Mouse (Mus musculus) fibroblast of lung, adult 2 months (primary cell): ENCODE results near the gene Hc.

Experiments used
- DNase-seq: peaks from one replicate; pipeline ENCODE4 v3.0.0-alpha.2; 2011; ENCODE audit warnings: low read depth

Gene Hc

DNA sequence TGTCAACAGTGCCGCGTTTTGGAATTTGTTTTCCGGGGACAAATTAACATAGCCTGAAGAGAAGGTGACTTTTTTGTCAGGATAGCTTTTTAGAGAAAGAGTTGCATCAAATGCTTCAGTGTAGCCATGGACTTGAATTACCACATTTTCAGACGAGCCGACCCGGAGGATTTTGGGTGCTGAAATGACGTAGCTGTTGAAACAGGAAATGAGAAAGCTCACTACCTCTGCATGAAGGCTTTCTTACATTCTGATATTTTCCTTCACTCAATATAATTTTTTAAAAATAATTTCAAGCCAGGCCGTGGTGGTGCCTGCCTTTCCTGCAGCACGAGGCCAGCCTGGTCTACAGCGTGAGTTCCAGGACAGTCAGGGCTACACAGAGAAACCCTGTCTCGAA is 4.0 kb downstream of the Hc start:
- no peak for DNase-seq

DNA sequence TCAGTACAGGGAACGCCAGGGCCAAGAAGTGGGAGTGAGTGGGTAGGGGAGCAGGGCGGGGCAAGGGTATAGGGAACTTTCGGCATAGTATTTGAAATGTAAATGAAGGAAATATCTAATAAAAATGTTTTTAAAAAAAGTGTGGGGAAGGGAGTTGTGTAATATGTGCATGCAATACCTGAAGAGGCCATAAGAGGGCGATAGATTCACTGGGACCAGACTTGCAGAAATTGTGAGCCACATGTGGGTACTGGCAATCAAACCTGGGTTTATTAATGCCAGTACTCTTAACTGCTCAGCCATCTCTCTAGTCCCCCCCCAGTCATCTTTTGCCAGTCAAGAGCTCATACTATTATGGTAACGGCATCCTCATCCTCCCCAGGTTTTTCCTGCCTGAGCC is 12.4 kb downstream of the Hc start:
- DNase-seq, result peak; percentile 17

DNA sequence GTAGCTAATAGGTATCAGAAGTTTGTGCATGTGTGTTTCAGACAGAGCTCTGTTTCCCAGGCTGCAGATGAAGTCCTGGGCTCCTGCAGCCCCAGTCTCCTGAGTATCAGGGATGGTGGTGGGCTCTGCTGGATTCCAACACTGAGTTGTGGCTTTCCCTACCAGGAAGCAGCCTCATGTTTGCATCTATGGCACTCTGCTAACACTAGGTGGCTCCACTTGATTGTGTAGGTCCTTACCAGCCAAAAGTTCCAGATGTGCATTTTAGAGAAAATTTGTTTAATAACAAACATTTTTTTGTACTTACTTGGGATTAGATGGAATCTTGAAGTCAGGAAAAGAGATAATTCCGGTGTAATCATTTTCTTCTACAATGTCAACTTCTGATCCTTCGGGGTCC is 16.3 kb downstream of the Hc start:
- DNase-seq, result no peak

DNA sequence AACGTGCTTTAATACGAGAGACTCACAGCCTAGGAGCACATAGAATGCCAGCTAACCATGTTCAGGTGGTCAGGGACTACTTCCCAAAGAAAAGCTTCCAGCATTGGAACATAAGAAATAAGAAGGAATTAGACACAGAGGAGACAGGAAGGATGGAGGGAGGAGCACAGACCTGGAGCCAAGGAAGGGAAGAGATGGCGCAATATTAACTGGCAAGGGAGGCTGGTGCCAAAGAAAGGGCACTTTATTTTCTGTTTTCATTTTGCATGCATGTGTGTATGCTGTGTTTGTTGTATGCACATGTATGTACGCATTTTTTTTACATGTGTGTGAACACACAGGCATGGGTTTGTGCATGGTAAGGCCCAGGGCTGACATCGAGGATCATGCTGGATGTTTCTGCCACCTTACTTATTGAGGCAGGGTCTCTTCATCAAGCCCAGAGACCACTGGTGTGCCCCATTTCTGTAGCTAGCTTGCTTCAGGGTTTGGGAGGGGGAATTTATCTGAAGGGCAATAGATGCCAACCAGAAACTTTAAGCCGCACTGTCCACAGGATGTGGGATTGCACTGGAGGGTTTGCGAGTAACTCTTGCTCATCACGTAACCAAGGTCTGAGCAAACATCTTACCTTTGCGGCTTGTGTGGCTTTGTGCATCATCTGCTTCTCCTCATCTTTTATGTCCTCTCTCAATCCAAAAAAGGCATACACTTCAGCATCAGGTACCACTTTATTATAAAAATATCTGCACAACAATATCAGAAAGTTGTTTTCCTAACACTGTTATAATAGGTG is 22.5 kb downstream of the Hc start:
- DNase-seq, result no peak

DNA sequence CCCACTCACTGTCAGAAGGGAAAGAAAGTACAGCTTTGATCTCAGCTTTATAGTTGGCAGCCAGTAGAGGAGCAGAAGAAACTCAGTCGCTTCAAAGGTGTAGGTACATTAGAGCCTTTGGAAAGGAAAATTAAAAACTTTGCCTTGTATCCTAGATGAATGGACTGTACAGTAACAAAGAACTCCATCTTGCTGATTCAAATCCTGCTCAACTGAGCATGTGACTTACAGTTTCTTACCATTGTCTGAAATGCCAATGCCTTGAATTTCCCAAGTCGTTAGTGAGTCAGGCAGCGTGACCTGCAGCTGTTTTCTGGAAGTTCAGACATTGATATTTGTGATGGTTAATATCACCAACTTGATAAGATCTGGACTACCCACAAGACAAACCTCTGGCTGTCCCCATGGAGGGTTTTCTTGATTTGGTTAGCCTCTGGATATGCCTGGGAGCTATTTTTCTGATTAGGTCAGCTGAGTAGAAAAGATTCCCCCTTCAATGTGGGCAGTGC is 36.5 kb downstream of the Hc start:
- peak; percentile 3 for DNase-seq

DNA sequence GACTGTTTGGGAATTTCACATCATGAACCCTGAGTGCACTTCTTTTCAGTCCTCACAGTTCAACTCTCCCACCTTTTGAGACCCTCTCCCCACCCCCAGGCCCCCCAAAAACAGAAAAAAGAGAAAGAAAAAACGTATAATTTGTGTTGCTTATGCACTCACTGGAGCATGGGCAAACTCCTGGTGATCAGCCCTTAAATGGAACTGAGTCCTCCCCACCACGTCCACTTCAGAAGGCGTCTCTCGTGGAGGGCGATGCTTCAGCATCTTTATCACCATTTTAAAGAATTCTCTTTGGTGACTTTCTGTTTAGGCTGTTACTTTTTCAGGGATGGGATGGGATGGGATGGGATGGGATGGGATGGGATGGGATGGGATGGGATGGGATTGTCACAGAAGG is 39.4 kb downstream of the Hc start:
- DNase-seq, result no peak

DNA sequence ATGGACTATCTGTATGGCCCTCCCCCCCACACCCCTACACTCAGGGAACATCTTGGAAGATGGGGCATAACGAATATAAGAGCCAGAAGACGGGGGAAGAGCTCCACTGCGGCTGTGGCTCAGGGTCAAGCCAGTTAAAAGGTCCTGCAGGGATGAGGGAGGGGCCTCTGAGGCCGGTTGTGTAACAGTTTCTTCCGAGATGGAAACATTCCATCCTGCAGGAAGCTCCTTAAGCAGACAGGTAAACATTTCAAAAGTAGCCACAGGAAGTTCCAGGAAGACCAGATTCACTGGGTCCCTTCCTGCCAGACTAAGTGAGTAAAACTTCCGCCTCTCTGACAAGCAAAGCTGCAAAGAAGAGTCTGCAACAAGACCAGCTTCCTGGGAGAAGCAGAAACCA is 45.4 kb downstream of the Hc start:
- no peak for DNase-seq

DNA sequence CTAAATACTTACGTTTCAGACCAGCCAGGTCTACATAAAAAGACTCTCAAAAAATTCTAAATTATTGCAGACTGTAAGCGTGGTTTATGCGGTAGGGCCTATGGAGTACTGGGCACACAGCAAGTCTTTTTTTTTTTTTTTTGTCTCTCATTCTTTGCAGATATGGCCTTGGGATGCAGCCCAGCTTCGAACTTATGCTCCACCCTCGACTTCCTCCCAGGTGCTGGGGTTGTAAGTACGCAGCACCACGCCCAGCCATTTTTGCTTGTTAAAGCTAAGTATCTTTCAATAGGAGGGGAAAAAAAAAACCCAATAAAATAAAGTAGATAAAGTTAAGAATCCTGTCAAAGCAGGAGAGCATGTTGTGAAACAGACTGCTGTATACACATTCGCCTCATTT is 49.6 kb downstream of the Hc start:
- no peak for DNase-seq

DNA sequence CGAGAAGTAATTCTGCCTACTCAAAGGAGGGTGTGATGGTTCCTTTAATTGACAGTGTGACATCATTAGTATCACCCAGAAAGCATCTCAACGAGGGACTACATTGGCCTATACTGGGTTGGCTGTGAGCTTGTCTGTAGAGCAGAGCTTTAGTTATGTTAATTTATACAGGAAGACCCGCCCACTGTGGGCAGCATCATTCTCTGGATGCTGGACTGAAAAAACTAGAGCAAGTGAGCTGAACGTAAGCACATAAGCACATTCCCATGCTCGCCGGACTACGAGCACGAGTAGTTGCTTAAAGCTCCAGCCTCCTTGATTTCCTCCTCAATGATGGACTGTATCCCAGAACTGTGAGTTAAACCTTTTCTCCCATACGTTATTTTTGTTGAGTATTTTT is 62.3 kb downstream of the Hc start:
- no peak for DNase-seq

DNA sequence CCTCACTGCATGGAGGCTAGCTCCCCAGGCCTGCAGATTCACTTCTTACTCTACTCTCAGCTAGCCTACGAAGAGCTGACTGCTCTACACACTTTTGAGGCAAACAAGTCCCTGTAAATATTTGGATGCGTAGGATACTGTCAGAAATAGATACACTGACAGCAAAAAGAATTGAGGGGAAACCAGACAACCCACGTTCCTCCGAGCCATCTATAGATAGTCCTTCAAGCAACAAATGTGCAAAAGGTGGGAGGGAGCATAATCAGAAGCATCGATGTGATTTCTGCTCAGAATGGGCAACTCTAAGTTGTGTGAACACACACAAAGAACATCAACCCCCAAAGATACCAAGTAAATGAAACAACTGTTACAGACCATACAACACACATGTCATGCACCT is 64.7 kb downstream of the Hc start:
- DNase-seq, result no peak

DNA sequence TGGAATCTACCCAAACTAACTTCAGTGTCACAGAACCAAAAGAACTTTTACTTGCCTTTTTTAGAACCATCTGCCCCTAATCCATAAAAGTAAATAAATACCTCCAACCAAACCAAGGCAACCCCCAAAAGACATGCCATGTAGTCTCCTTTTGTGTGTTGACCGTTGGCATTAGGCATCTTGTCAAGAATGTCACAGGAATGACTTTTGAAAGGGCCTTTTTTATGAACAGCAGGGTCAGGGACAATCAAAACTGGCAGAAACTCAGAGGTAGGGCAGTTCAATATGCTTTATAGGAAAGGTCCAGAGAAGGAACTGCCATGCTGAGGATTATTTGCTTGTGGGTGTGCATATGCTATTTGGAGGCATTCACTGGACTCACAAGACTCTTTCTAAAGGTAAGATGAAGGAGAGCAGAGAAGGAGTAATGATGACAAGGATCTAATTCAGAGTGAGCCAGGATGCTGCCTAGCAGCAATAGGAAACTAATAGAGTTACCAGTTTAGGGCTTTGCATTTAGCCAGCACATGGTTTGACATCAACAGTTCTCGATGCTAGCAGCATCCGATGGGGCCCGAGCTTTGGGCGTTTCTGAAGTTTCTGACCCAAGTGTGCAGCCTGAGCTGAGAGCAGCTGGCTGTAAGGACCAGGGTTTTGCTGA is 67.4 kb downstream of the Hc start:
- DNase-seq, result no peak

DNA sequence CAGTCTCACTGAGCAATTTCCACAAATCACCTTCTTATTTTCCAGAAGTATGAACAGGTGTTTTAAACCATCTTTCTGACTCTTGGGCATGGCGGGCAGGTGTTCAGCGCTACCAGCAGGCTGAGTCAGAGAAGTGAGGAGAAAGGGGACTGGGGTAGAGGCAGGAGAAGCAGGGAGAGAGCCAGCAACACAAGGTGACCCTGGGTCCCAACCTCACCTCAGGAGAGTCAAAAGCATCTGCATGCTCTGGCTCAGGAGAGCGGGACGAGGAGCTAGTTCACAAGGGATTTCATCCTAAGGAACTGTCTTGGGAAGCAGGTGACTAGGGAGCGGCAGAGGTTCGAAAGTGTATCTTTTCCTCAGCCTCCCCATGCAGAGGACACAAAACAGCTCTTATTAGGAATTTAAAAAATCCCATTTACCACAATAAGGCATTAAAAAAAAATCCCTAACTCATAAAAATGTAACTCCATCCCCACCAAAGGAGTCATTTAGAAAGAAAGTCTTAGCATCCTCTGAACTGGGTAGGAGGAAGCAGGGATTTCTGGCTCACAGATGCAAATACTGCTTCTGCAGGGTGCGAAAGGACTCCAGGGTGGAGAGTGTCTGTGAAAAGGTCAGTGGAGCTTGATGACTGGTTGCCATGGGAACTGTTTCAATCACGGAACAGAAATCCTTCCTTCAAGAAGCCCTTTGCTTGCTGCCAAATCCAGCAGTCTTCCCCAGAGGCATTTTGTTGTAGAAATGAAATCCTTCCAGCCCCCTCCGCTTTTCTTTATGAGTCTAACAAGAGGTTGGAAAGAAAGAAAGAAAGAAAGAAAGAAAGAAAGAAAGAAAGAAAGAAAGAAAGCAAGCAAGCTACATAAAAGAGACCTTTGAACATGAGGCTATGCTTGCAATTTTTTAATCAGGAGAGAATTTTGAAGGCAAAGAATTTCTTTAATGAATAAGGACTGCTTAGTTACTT is 68.2 kb downstream of the Hc start:
- no peak for DNase-seq

DNA sequence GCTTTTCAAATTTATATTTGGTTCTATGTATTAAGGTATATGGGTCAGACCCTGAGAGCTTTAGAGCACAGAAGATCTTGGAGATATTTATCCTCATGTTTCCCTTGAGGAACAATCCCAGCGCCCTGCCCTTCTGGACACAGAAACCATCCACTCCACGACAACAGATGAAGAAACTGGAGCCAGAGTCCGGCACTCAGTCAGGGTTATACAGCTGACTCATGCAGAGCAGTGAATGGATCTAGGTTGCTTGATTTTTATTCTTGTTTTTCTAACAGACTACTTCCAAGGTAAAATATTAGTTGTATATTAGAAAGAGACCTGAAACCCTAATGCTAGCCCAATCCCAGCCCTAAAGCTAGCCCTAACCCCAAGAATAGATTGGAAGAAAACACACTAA is 69.3 kb downstream of the Hc start:
- DNase-seq, result no peak

DNA sequence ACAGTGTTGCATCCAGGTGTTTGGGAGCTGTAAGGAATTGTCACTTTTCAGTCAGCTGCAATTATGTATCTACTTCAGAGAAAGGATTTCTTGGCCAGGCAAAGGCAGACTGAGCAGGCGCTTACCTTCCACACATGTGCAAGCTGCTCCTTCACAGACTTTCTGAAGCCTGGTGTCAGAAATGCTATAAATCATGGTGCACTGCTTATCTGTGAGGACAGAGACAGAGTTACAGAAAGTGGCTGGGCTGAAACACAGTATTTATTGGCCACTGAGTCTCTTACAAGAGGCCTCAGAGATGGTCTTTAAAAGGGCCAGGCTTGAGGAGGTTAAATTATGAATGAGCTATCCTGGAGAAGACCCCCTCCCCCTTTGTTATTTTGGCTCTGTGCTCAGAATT is 71.5 kb downstream of the Hc start:
- no peak for DNase-seq

DNA sequence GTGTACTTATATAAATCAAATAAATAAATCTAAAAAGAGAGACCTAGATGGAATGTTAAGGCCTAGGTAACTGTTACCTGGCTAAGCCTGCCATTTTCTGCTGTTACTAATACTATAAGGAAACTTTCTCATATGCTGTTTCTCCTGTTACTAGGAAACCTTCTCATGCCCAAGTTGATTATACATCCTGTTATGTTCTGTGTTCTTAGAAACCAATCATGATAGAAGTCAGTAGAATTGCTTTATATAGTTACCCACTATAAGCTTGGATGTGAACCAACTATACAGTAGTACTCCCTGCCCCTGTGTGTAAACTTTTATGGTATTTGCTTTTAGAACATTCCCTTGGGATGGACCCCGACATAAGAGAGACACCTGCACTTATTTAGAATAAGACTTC is 73.6 kb downstream of the Hc start:
- DNase-seq, result no peak

DNA sequence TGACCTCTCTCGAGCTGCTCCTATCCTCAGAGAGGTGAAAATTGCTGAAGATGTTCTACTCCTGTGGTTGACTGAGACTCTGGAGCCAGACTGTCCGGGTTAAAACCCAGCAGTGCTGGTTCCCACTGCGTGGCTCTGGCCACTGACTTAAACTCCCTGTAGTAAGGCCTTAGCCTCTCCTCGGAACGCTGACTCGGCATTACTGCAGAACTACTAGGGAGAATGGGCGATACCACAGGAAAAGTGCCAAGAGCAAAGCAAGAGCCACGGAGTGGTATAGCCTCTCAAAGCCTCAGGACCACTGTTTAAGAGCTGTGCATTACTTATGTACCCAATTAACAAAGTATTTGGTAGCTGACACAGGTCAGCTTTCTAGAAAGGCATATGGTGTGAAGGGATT is 76.4 kb downstream of the Hc start:
- no peak for DNase-seq

DNA sequence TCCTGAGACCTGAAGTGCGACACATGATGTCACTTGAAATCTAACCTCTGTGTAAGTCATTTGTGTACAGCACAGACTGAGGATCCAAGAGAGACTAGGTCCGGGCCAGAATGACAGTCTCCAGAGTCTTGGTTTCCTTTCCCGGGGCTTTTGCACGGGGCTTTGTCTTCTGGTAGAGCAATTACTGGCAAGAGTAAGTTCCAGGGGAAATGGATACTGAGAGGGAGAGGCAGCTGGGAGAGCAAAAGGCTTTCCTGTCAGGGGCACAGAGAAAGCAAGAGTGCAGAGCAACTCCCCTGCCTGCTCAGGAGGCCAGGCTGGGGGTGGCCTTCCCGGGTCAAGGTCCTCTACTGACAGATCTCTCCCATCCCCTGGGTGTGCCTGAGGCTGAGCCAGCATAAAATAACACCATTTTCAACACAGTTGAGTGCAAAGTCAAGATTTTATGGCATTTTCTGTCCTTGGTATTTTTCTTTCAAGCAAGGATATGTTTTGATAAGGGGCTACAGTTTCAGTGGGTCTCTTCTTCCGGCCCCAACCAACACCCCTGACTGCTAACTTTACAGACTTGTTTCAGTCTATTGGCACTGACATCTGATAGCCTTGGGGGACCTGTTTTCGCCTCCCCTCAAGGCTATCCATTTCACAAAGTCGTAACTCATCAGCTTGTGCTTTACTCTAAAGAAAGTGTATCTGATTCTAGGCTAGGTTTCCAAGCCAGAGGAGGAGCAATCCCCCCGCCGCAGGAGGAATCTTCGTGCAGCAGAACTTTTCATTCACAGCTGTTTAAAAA is 78.1 kb downstream of the Hc start:
- DNase-seq, result no peak

DNA sequence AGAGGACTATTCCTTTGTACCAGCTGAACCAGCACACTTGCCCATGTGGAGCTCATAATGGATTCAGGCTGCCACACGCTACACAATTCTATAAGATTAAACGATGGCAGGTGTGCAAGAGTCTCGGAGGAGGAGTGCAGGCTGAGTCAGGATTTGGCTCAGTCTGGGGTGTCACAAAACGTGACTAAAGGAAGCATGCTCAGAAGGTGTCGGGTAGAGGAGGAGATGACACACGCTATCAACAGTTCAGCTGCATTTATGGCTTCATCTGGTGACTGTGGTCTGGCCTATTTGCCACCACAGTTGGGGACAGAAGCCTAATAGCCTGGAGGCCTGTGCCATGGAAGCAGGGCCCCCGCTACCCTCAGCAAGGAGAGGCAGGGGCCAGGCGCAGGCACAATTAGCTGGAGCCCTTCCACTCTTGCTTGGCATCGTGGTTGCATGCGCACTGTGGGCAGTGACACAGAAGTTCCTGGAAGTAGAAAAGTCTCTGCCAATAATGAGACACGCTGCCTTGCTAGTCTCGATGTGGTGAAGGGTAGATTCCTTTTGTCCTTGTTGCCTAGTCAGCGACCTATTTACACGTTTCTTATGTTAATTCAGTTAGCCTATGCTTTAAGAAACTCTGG is 79.0 kb downstream of the Hc start:
- no peak for DNase-seq

DNA sequence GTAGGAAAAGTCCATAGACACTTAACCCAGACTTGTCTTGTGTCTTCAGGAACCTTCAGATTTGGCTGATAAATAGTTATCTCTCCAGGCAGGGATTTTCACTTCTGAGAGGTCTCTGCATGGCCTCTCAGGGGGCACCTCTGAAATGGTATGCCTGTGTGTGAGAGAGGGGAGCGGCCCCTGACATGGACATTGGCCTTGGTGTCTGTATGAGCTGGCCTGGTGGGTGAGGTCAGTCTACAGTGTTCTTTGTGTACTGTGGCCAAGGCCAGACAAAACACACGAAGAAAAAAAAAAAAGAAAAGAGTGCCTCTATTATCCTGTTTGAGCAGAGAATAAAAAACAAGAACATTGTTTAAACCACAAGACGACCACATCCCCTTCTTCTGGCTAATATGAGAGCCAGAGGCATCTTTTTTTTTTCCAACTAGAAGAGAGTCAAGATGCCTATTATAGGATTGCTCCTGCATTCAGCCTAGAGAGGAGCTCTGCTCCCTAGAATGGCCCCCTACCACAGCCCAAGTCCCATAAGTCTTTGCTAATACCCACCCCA is 81.7 kb downstream of the Hc start:
- DNase-seq, result no peak

DNA sequence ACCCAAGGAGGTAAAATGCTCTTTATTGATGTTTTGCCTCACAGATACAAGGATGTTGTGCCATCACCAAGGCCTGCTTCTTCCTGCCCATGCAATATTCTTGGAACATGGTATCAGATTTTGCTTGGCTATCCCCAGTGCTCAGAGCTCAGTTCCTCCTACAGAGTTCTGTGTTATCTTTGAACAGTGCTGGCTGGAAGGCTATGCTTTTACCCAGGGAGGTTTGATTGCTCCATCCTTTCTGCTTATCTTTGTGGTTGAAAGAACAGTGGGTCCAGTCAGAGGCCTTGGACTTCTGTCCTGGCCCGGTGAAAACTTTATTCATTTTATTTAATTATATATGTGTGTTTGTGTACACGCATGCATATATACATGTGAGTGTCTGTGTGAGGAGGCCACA is 83.0 kb downstream of the Hc start:
- DNase-seq, result no peak
